ENCODE assay signal across 10 mouse cellular contexts in the genomic region with DNA sequence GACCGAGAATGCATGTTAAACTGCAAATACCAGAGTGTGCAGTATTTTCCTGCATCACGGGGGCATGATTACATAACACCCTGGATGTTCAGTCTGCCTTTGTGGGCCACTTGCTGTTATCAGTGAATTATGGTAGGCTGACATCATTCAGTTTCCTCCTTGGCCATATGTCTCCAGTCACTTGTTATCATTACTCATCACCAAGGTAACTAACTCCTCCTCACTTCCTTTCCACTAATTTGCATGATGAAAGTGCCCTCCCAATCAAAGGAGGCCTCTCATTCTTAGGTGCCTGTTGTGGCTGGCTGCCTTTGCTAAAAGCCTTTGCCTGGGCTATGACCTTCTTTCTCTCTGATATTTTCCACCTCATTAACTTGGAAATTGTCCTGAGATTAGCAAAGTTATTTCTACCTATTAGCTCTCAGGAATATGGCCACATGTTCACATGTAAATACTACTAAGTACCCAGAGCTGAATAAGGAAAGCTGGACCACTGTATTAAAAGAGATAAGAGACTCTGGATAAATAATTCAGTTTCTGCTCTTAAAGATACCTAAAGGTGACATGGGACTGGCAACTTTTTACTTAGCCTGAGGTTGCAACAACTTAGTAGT.
DNase-seq lines count a peak whose midpoint lies in the region; ATAC-seq and TF ChIP-seq lines count a peak whose summit lies in the region.
"Had no signal": no experiment of that assay in that cellular context is flagged by ENCODE, and none has a peak within 500 bp of the region (broad histone marks: within the 10 kb centered on the region; RNA-seq: fewer than 3 reads in every experiment).

No protein-coding gene starts in this region.

- H3K27me3 ChIP-seq in kidney, embryonic 16.5 days (ENCODE audit: insufficient read depth, low read length): no peaks in the 10 kb centered on the region
- H3K27me3 ChIP-seq in hindbrain, embryonic 16.5 days (replicated peaks; ENCODE audit: control insufficient read depth, insufficient read depth, low read length): no peaks in the 10 kb centered on the region
- H3K27me3 ChIP-seq in midbrain, postnatal 0 days (ENCODE audit: insufficient read depth, low read length): no peaks in the 10 kb centered on the region
- H3K27me3 ChIP-seq: heart, embryonic 13.5 days; Patski had no signal

- no peak overlapping the region for H3K27ac ChIP-seq in kidney, embryonic 16.5 days (ENCODE audit: low read length)
- no peak overlapping the region for H3K27ac ChIP-seq in hindbrain, embryonic 16.5 days (ENCODE audit: low read depth, low read length)
- H3K27ac ChIP-seq in midbrain, postnatal 0 days (ENCODE audit: low read depth, low read length): no peak overlapping the region
- H3K27ac ChIP-seq: heart, embryonic 13.5 days; liver, embryonic 14.5 days had no signal

- WGBS in kidney, embryonic 16.5 days: 29% methylated on average over 2 of the region's 2 CpGs
- WGBS in hindbrain, embryonic 16.5 days: 41% methylated on average over 2 of the region's 2 CpGs
- WGBS in midbrain, postnatal 0 days: 59% methylated on average over 2 of the region's 2 CpGs

- no peak overlapping the region for H3K4me3 ChIP-seq in kidney, embryonic 16.5 days (ENCODE audit: low read length)
- no peak overlapping the region for H3K4me3 ChIP-seq in hindbrain, embryonic 16.5 days (ENCODE audit: low read length)
- no peak overlapping the region for H3K4me3 ChIP-seq in midbrain, postnatal 0 days (ENCODE audit: low read depth, low read length)
- H3K4me3 ChIP-seq: heart, embryonic 13.5 days had no signal

- TF ChIP-seq CTCF in midbrain, postnatal 0 days (IDR thresholded peaks at IDR 0.05): no peak

- H3K9me3 ChIP-seq in kidney, embryonic 16.5 days (ENCODE audit: low read length): no peaks in the 10 kb centered on the region
- H3K9me3 ChIP-seq in hindbrain, embryonic 16.5 days (ENCODE audit: control insufficient read depth, low read length): no peaks in the 10 kb centered on the region
- H3K9me3 ChIP-seq in midbrain, postnatal 0 days (ENCODE audit: low read length): no peaks in the 10 kb centered on the region

- no peak for DNase-seq in kidney, postnatal 10 days
- DNase-seq in cerebellum, postnatal 25 days: peak; percentile 32 to 34
- DNase-seq in midbrain, postnatal 0 days (ENCODE audit: low spot score): peak; percentile 34
- DNase-seq in ovary, postnatal 10 days (ENCODE audit: low spot score): no peak
- DNase-seq in heart, adult 8-10 months (ENCODE audit: low spot score): no peak

- ATAC-seq in kidney, embryonic 16.5 days (ENCODE audit: low FRiP score, low TSS enrichment): peak; percentile 77; the same call in 1 of the 2 replicates
- peak; percentile 69 for ATAC-seq in hindbrain, embryonic 16.5 days
- ATAC-seq in midbrain, postnatal 0 days (ENCODE audit: low FRiP score): 0 out of 2 replicates have a peak, but pooled peaks have one; percentile 7
- ATAC-seq: Patski had no signal

- H3K4me1 ChIP-seq in kidney, embryonic 16.5 days (ENCODE audit: insufficient read depth, low read length): no peaks in the 10 kb centered on the region
- no peaks in the 10 kb centered on the region for H3K4me1 ChIP-seq in hindbrain, embryonic 16.5 days (ENCODE audit: control insufficient read depth, insufficient read depth, low read depth, low read length)
- H3K4me1 ChIP-seq in midbrain, postnatal 0 days (ENCODE audit: insufficient read depth, low read length): no peaks in the 10 kb centered on the region
- H3K4me1 ChIP-seq: heart, embryonic 13.5 days had no signal

- H3K36me3 ChIP-seq in kidney, embryonic 16.5 days (ENCODE audit: insufficient read depth, low read length): no peaks in the 10 kb centered on the region
- H3K36me3 ChIP-seq in hindbrain, embryonic 16.5 days (ENCODE audit: control insufficient read depth, insufficient read depth, low read length): no peaks in the 10 kb centered on the region
- H3K36me3 ChIP-seq in midbrain, postnatal 0 days (ENCODE audit: insufficient read depth, low read length): no peaks in the 10 kb centered on the region
- H3K36me3 ChIP-seq: heart, embryonic 13.5 days had no signal

- H3K9ac ChIP-seq in kidney, embryonic 16.5 days (replicated peaks; ENCODE audit: low read length): no peak overlapping the region
- H3K9ac ChIP-seq in hindbrain, embryonic 16.5 days (ENCODE audit: low read depth, low read length): no peak overlapping the region
- no peak overlapping the region for H3K9ac ChIP-seq in midbrain, postnatal 0 days (replicated peaks; ENCODE audit: low read length, poor library complexity, severe bottlenecking)
- H3K9ac ChIP-seq: heart, embryonic 13.5 days; liver, embryonic 14.5 days had no signal

- no peak overlapping the region for H3K4me2 ChIP-seq in kidney, embryonic 16.5 days (replicated peaks; ENCODE audit: low read depth, low read length)
- no peak overlapping the region for H3K4me2 ChIP-seq in hindbrain, embryonic 16.5 days (ENCODE audit: low read length)
- no peak overlapping the region for H3K4me2 ChIP-seq in midbrain, postnatal 0 days (ENCODE audit: low read depth, low read length, poor library complexity, severe bottlenecking)
- H3K4me2 ChIP-seq: heart, embryonic 13.5 days had no signal

Comparison
In these comparisons a context has a peak if more than half of its experiments do, and no peak if none do; other contexts are left out.
1. ATAC-seq: peak in every context shown above with its lines; median percentile 77 in kidney, embryonic 16.5 days; 69 in hindbrain, embryonic 16.5 days; 7 in midbrain, postnatal 0 days.
2. DNase-seq: peak in cerebellum, postnatal 25 days (2 of 2) and midbrain, postnatal 0 days (single experiment); none in kidney, postnatal 10 days (single experiment), ovary, postnatal 10 days (single experiment) and heart, adult 8-10 months (single experiment).